In the genomic region with DNA sequence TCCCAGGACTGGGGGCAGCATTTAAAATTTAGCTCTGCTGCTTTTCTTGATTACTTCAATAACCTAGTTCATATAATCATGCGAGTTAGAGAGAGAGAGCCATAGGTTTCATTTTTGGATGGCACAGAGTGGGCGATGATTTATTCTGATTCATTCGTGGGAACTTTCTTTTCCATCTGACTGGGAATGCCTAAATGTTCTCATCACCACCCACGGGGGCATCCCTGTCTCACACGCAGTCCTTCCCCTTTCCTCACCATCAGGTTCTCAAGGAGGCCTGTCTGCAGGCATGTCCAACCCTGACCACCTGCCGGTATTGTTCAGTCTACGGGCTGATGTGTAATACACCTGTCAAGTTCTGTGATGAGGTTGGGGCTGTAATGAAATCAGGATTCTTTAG, we compare ENCODE assay signal across 28 mouse cellular contexts. TPM values are rescaled to one million over a fixed set of nuclear protein-coding genes. Genes with fewer than 3 reads are reported as not detected.
DNase-seq lines count a peak whose midpoint lies in the region; TF ChIP-seq lines count a peak whose summit lies in the region.
"Had no signal": no experiment of that assay in that cellular context is flagged by ENCODE, and none has a peak within 500 bp of the region (broad histone marks: within the 10 kb centered on the region; RNA-seq: fewer than 3 reads in every experiment).

No protein-coding gene starts in this region.

- TF ChIP-seq CTCF in layer of hippocampus, adult 2 months (conservative IDR thresholded peaks at IDR 0.05), result no peak
- no peak for TF ChIP-seq CTCF in cerebellum, adult 2 months (IDR thresholded peaks at IDR 0.05; ENCODE audit: borderline replicate concordance, insufficient read depth, low read depth, low read length)

- WGBS in cerebellum, adult 2 months, result 79% methylated on average over 7 of the region's 7 CpGs

- no peaks in the 10 kb centered on the region for H3K27me3 ChIP-seq in cerebellum, adult 2 months (ENCODE audit: control insufficient read depth, insufficient read depth, low read length)
- H3K27me3 ChIP-seq: limb, embryonic 15.5 days; liver, embryonic 13.5 days; midbrain, embryonic 13.5 days had no signal

- H3K27ac ChIP-seq in layer of hippocampus, adult 2 months, result peak overlapping the region; percentile 73; the same call in 1 of the 2 replicates
- H3K27ac ChIP-seq in cerebellum, adult 2 months (ENCODE audit: insufficient read depth, low read length), result no peak overlapping the region
- H3K27ac ChIP-seq: gastrocnemius, adult 2 months; heart, adult 2 months; heart, embryonic 13.5 days; hindbrain, embryonic 14.5 days; limb, embryonic 10.5 days; limb, embryonic 15.5 days; liver, embryonic 13.5 days; midbrain, embryonic 13.5 days had no signal

- intact Hi-C loops in left cerebral cortex, postnatal 14 days (cut with DNase I), result no loop called here

- H3K4me3 ChIP-seq in layer of hippocampus, adult 2 months, result no peak overlapping the region
- no peak overlapping the region for H3K4me3 ChIP-seq in cerebellum, adult 2 months (replicated peaks; ENCODE audit: insufficient read depth, low read depth, low read length)
- H3K4me3 ChIP-seq: gastrocnemius, adult 2 months; heart, adult 2 months; heart, embryonic 13.5 days; limb, embryonic 10.5 days; limb, embryonic 15.5 days; liver, embryonic 13.5 days; megakaryocyte, embryonic 14.5 days; midbrain, embryonic 13.5 days had no signal

- H3K4me1 ChIP-seq in cerebellum, adult 2 months (ENCODE audit: control insufficient read depth, insufficient read depth, low read length), result peaks cover under 1% of the 10 kb centered on the region
- H3K4me1 ChIP-seq: heart, embryonic 13.5 days; limb, embryonic 10.5 days; limb, embryonic 15.5 days; liver, embryonic 13.5 days; megakaryocyte, embryonic 14.5 days had no signal

- peak; percentile 37 to 49 for DNase-seq in layer of hippocampus, adult 2 months (ENCODE audit: low spot score in 2 of 2)
- DNase-seq in layer of hippocampus, adult 9-11 months, result no peak
- peak; percentile 76 for DNase-seq in brain, adult 2 months (ENCODE audit: low read depth, low spot score)
- peak; percentile 68 to 80 for DNase-seq in left cerebral cortex, postnatal 14 days (ENCODE audit: low spot score in 2 of 2)
- peak; percentile 33 for DNase-seq in right cerebral cortex, postnatal 14 days
- no peak for DNase-seq in thymus, postnatal 25 days
- no peak for DNase-seq in cerebellum, adult 2 months
- DNase-seq: adrenal gland, adult 8-10 months; B cell, adult 2 months; cerebellum, adult 11 months; cerebellum, postnatal 10 days; gastrocnemius, adult 2 months; gastrocnemius, postnatal 36 days; heart, adult 2 months; heart, postnatal 10 days; kidney, adult 9 months; kidney, postnatal 10 days; liver, embryonic 13.5 days; lung, adult 18-20 months; lung, postnatal 4 days; retina, postnatal 1 day; thymus, postnatal 14 days had no signal

- TF ChIP-seq POLR2A in cerebellum, adult 2 months (IDR thresholded peaks at IDR 0.05; ENCODE audit: borderline replicate concordance, insufficient read depth, low read length), result no peak

RNA-seq across cellular contexts. Expression of a gene that starts 16.4 kb away (rescaled TPM):
- 10 to 100 TPM; 74.2 to 75.8 TPM for total RNA-seq in layer of hippocampus, adult 2 months (2021)
- 10 to 100 TPM; 85.0 to 87.5 TPM for total RNA-seq in left cerebral cortex, postnatal 14 days (2021)
- 8.7 and 9.2 TPM in 2 replicates for polyA plus RNA-seq in cerebellum, adult 2 months (2012; rRNA removed)

Comparison
In these comparisons a context has a peak if more than half of its experiments do, and no peak if none do; other contexts are left out.
1. DNase-seq: peak in layer of hippocampus, adult 2 months (2 of 2), brain, adult 2 months (single experiment), left cerebral cortex, postnatal 14 days (2 of 2) and right cerebral cortex, postnatal 14 days (single experiment); none in layer of hippocampus, adult 9-11 months (single experiment), thymus, postnatal 25 days (single experiment) and cerebellum, adult 2 months (0 of 2).